Mouse (Mus musculus) stomach, postnatal 0 days (tissue): ENCODE data around the gene Mcoln3. TPM values are rescaled to one million over a fixed set of nuclear protein-coding genes. Genes with fewer than 3 reads are reported as not detected.
A peak's percentile ranks its signal among the peaks of the same experiment; 100 is the strongest.

Source experiments
- ATAC-seq: fragments of 200-750 bp; cut with Nextera tagmentation; 2 replicates; pipeline ENCODE4 v1.8.0; 2017; ENCODE audit not compliant: low FRiP score, low TSS enrichment
- DNase-seq: peaks from one replicate; pipeline ENCODE4 v3.0.0-alpha.2; 2016; ENCODE audit warnings: low spot score
- H3K27ac ChIP-seq: fragments of 300-500 bp; sonication (generic); replicated peaks from 2 replicates; pipeline ENCODE4 v1.5.1; 2014; ENCODE audit warnings: mild to moderate bottlenecking, control low read depth
- H3K27me3 ChIP-seq: fragments of 300-500 bp; sonication (generic); 2 replicates; pipeline ENCODE4 v1.6.1; 2014; ENCODE audit warnings: low read length; ENCODE audit not compliant: control insufficient read depth, insufficient read depth
- H3K36me3 ChIP-seq: fragments of 300-500 bp; sonication (generic); 2 replicates; pipeline ENCODE4 v1.6.1; 2014; ENCODE audit warnings: low read length, mixed read lengths; ENCODE audit not compliant: control insufficient read depth, insufficient read depth
- H3K4me1 ChIP-seq: fragments of 300-500 bp; sonication (generic); replicated peaks from 2 replicates; pipeline ENCODE4 v1.6.1; 2014; ENCODE audit warnings: antibody characterized with exemption; ENCODE audit not compliant: control insufficient read depth, insufficient read depth
- H3K4me2 ChIP-seq: fragments of 300-500 bp; sonication (generic); replicated peaks from 2 replicates; pipeline ENCODE4 v1.6.1; 2014; ENCODE audit warnings: low read depth, mild to moderate bottlenecking, control low read depth, moderate library complexity
- H3K4me3 ChIP-seq: fragments of 300-500 bp; sonication (generic); 2 replicates; pipeline ENCODE4 v1.5.1; 2014; ENCODE audit warnings: low read depth, low read length, control low read depth
- H3K9ac ChIP-seq: fragments of 300-500 bp; sonication (generic); 2 replicates; pipeline ENCODE4 v1.6.1; 2014; ENCODE audit warnings: mild to moderate bottlenecking, low read length, control low read depth, mixed read lengths
- H3K9me3 ChIP-seq: fragments of 300-500 bp; sonication (generic); 2 replicates; pipeline ENCODE4 v1.6.1; 2016; ENCODE audit warnings: low read length; ENCODE audit not compliant: control insufficient read depth
- CTCF ChIP-seq: IDR thresholded peaks from 2 replicates; pipeline ENCODE4 v1.5.1; 2016; ENCODE audit warnings: antibody characterized with exemption, low read depth, mild to moderate bottlenecking, moderate library complexity
- EP300 ChIP-seq: optimal IDR thresholded peaks from 2 replicates; pipeline ENCODE3; 2016; ENCODE audit warnings: antibody characterized with exemption
- WGBS: fragments of 180-500 bp; shearing (Covaris S2); extraction: QIAGEN DNeasy Blood & Tissue Kit; methylation state at CpG from one replicate; pipeline ENCODE4 v1.1.7; 2014; 5-methylcytosine and 5-hydroxymethylcytosine counted together
- polyA plus RNA-seq: library from polyadenylated mRNA; unstranded; fragments of >200 nt; fragmentation: Nextera tagmentation; extraction: Ambion mirVana; gene quantifications from 2 replicates; pipeline ENCODE4 v1.2.1, GENCODE M21; 2015

Mcoln3 gene
- polyA plus RNA-seq, 1 experiment from 2014 or later = not detected

GRCm38 (mm10) chr3:146122807-146123463 is 5.7 kb downstream of the Mcoln3 start:
- no peak overlapping the region for H3K4me2 ChIP-seq
- no peak overlapping the region for H3K27ac ChIP-seq
- no peaks in the 10 kb centered on the region for H3K4me1 ChIP-seq
- no peaks in the 10 kb centered on the region for H3K9me3 ChIP-seq
- ATAC-seq (no peak), DNase-seq (no peak)
- no peak overlapping the region for H3K4me3 ChIP-seq
- TF ChIP-seq EP300 (no peak), CTCF (no peak)
- no peaks in the 10 kb centered on the region for H3K36me3 ChIP-seq
- WGBS = 76% methylated on average over 8 of the region's 8 CpGs
- H3K27me3 ChIP-seq = 0 out of 2 replicates have a peak, but pooled peaks cover 1% of the 10 kb centered on the region
- no peak overlapping the region for H3K9ac ChIP-seq

GRCm38 (mm10) chr3:146123464-146123825 is 6.2 kb downstream of the Mcoln3 start:
- no peak overlapping the region for H3K27ac ChIP-seq
- ATAC-seq (no peak), DNase-seq (peak; percentile 30)
- H3K27me3 ChIP-seq = no peaks in the 10 kb centered on the region
- H3K4me2 ChIP-seq = no peak overlapping the region
- H3K36me3 ChIP-seq = no peaks in the 10 kb centered on the region
- no peaks in the 10 kb centered on the region for H3K9me3 ChIP-seq
- H3K4me1 ChIP-seq = no peaks in the 10 kb centered on the region
- H3K4me3 ChIP-seq = no peak overlapping the region
- no peak overlapping the region for H3K9ac ChIP-seq
- WGBS = 53% methylated on average over 9 of the region's 9 CpGs
- TF ChIP-seq CTCF (no peak), EP300 (no peak)

- DNase-seq = no peak
- H3K4me2 ChIP-seq = no peak overlapping the region
- no peak for ATAC-seq
- TF ChIP-seq CTCF = no peak
- no peak for TF ChIP-seq EP300
- no peaks in the 10 kb centered on the region for H3K27me3 ChIP-seq
- no peak overlapping the region for H3K4me3 ChIP-seq
- no peaks in the 10 kb centered on the region for H3K4me1 ChIP-seq
- H3K9ac ChIP-seq = no peak overlapping the region
- no peaks in the 10 kb centered on the region for H3K36me3 ChIP-seq
- 64% methylated on average over 6 of the region's 6 CpGs for WGBS
- H3K27ac ChIP-seq = no peak overlapping the region
- H3K9me3 ChIP-seq = no peaks in the 10 kb centered on the region
These were observed 10.0 kb downstream of the Mcoln3 start for GRCm38 (mm10) chr3:146127205-146127604.

GRCm38 (mm10) chr3:146134834-146135233 is 17.6 kb downstream of the Mcoln3 start:
- no peak overlapping the region for H3K9ac ChIP-seq
- H3K9me3 ChIP-seq = no peaks in the 10 kb centered on the region
- no peak overlapping the region for H3K4me3 ChIP-seq
- 69% methylated on average over 9 of the region's 9 CpGs for WGBS
- no peak overlapping the region for H3K4me2 ChIP-seq
- DNase-seq (no peak), ATAC-seq (no peak)
- no peaks in the 10 kb centered on the region for H3K27me3 ChIP-seq
- no peaks in the 10 kb centered on the region for H3K4me1 ChIP-seq
- H3K36me3 ChIP-seq = no peaks in the 10 kb centered on the region
- TF ChIP-seq CTCF (no peak), EP300 (no peak)
- H3K27ac ChIP-seq = no peak overlapping the region

- Histone ChIP-seq H3K9me3 (no peaks in the 10 kb centered on the region), H3K4me3 (no peak overlapping the region), H3K9ac (no peak overlapping the region), H3K4me2 (no peak overlapping the region), H3K27ac (no peak overlapping the region), H3K27me3 (no peaks in the 10 kb centered on the region), H3K4me1 (no peaks in the 10 kb centered on the region), H3K36me3 (no peaks in the 10 kb centered on the region)
- 95% methylated on average over 2 of the region's 2 CpGs for WGBS
- TF ChIP-seq EP300 (no peak), CTCF (no peak)
- DNase-seq = peak; percentile 8
- ATAC-seq = no peak
These were observed 18.2 kb downstream of the Mcoln3 start for GRCm38 (mm10) chr3:146135417-146135816.

- peak; percentile 55 for DNase-seq
- no peak overlapping the region for H3K4me2 ChIP-seq
- TF ChIP-seq CTCF (peak; percentile 68), EP300 (no peak)
- H3K4me1 ChIP-seq = no peaks in the 10 kb centered on the region
- peak; percentile 61 for ATAC-seq
- no peaks in the 10 kb centered on the region for H3K36me3 ChIP-seq
- H3K9ac ChIP-seq = no peak overlapping the region
- 28% methylated on average over 10 of the region's 10 CpGs for WGBS
- H3K27ac ChIP-seq = no peak overlapping the region
- H3K9me3 ChIP-seq = no peaks in the 10 kb centered on the region
- no peak overlapping the region for H3K4me3 ChIP-seq
- H3K27me3 ChIP-seq = no peaks in the 10 kb centered on the region
These were observed 19.2 kb downstream of the Mcoln3 start for GRCm38 (mm10) chr3:146136422-146136821.
